Mouse (Mus musculus): ENCODE data around the gene Fhit. TPM values are rescaled to one million over a fixed set of nuclear protein-coding genes. Genes with fewer than 3 reads are reported as not detected.

The Fhit gene
- total and polyA plus RNA-seq, 2 experiments from 2014 or later, result 9.9 to 11.8 TPM

DNA sequence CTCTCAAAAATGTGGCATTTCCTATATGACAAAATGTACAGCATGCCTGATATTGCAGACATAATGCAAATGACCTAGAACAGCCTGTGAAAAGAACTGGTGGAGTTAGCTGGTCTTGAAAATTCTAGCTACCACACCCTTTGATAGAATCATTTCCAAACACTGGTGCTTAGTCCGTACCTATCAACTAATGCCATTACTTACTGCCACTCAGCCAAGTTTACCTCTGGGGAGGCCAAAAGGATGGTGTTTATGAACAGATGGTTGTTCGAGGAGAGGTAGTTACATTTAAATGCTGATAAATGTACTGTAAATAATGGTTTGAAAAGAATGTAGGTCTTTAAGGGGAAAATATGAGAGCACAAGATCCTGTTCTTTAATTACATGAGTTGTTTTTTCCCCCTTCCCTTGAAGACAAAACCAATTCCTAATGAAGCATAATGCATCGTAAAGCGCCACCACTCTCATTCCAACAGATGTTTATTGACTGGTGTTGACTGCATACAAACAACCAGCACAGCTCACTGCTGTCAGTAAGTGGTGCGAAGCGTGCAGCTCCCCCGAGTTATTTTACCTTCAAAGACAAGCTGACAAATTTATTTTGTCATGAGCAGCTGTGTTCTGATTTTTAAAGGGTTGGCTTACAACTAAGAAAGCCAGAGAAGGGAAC, 1350.5 kb downstream of the Fhit start:
- H3K4me3 ChIP-seq (ENCODE audit: low read depth, low read length), result no peak overlapping the region
- WGBS, result 64% methylated on average over 7 of the region's 7 CpGs
- no peak for DNase-seq (ENCODE audit: low spot score)
- no peaks in the 10 kb centered on the region for H3K36me3 ChIP-seq (ENCODE audit: insufficient read depth, low read length)
- no peak overlapping the region for H3K9ac ChIP-seq (replicated peaks; ENCODE audit: low read length, poor library complexity, severe bottlenecking)
- H3K9me3 ChIP-seq (ENCODE audit: low read length), result no peaks in the 10 kb centered on the region
- no peak for TF ChIP-seq CTCF (IDR thresholded peaks at IDR 0.05)
- no peaks in the 10 kb centered on the region for H3K27me3 ChIP-seq (ENCODE audit: insufficient read depth, low read length)
- no peaks in the 10 kb centered on the region for H3K4me1 ChIP-seq (ENCODE audit: insufficient read depth, low read length)
- H3K4me2 ChIP-seq (ENCODE audit: low read depth, low read length, poor library complexity, severe bottlenecking), result no peak overlapping the region
- H3K27ac ChIP-seq (ENCODE audit: low read depth, low read length), result no peak overlapping the region
- ATAC-seq (ENCODE audit: low FRiP score), result no peak

GRCm38 (mm10) chr14:9793403-9793802, 1368.4 kb downstream of the Fhit start:
- H3K4me1 ChIP-seq (ENCODE audit: insufficient read depth, low read length), result no peaks in the 10 kb centered on the region
- H3K9me3 ChIP-seq (ENCODE audit: low read length), result no peaks in the 10 kb centered on the region
- ATAC-seq (ENCODE audit: low FRiP score), result no peak
- no peak for TF ChIP-seq CTCF (IDR thresholded peaks at IDR 0.05)
- H3K36me3 ChIP-seq (ENCODE audit: insufficient read depth, low read length), result no peaks in the 10 kb centered on the region
- no peaks in the 10 kb centered on the region for H3K27me3 ChIP-seq (ENCODE audit: insufficient read depth, low read length)
- DNase-seq (ENCODE audit: low spot score), result no peak
- H3K4me3 ChIP-seq (ENCODE audit: low read depth, low read length), result no peak overlapping the region
- no peak overlapping the region for H3K9ac ChIP-seq (replicated peaks; ENCODE audit: low read length, poor library complexity, severe bottlenecking)
- H3K27ac ChIP-seq (ENCODE audit: low read depth, low read length), result no peak overlapping the region
- no peak overlapping the region for H3K4me2 ChIP-seq (ENCODE audit: low read depth, low read length, poor library complexity, severe bottlenecking)

DNA sequence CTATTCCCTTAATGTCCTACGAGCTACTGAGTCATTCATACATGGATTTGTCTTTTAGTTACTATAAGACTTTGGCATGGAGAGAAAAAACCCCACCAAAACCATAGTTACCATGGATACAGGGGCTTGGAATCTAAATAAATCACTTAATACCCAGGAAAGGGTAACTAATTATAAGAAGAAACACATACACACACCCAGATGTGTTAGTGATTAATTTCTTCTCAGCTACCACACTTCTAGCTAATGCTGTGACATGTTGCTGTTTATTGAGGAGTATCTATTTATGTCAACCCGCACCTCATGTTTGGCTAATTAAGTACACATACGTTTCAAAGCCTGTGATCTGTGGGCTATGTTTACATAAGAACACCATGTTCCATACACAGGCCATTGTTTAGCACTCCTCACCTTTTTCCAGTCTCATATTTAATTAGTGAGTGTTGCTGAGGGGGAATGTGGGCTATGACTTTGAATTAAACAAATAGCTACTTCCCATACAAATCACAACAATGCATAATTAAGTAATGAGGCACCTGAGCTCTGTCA, 1373.4 kb downstream of the Fhit start:
- no peaks in the 10 kb centered on the region for H3K9me3 ChIP-seq (ENCODE audit: low read length)
- WGBS, result 44% methylated on average over 3 of the region's 3 CpGs
- H3K9ac ChIP-seq (replicated peaks; ENCODE audit: low read length, poor library complexity, severe bottlenecking), result no peak overlapping the region
- no peak overlapping the region for H3K27ac ChIP-seq (ENCODE audit: low read depth, low read length)
- no peaks in the 10 kb centered on the region for H3K4me1 ChIP-seq (ENCODE audit: insufficient read depth, low read length)
- H3K4me2 ChIP-seq (ENCODE audit: low read depth, low read length, poor library complexity, severe bottlenecking), result no peak overlapping the region
- no peak for ATAC-seq (ENCODE audit: low FRiP score)
- DNase-seq (ENCODE audit: low spot score), result no peak
- no peaks in the 10 kb centered on the region for H3K27me3 ChIP-seq (ENCODE audit: insufficient read depth, low read length)
- H3K36me3 ChIP-seq (ENCODE audit: insufficient read depth, low read length), result no peaks in the 10 kb centered on the region
- no peak overlapping the region for H3K4me3 ChIP-seq (ENCODE audit: low read depth, low read length)
- TF ChIP-seq CTCF (IDR thresholded peaks at IDR 0.05), result no peak

DNA sequence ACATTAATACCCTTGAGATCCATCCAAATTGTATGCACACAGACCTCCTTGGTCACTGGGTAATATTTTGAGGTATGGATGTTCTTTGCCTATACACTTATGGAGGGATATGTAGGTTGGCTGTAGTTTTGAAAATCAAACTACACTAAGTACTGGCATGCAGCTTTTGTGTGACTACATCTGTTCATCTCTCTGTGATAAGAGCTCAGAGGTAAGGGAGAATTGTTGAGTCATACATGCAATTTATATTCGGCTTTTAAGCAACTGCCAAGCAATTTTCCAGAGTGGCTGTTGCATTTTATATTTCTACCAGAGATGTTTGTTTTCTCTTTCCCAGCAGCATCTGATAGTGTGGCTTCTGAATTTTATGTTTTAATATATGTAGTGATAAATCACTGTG, 1374.4 kb downstream of the Fhit start:
- H3K4me2 ChIP-seq (ENCODE audit: low read depth, low read length, poor library complexity, severe bottlenecking), result no peak overlapping the region
- no peak overlapping the region for H3K9ac ChIP-seq (replicated peaks; ENCODE audit: low read length, poor library complexity, severe bottlenecking)
- no peak for TF ChIP-seq CTCF (IDR thresholded peaks at IDR 0.05)
- no peaks in the 10 kb centered on the region for H3K4me1 ChIP-seq (ENCODE audit: insufficient read depth, low read length)
- no peaks in the 10 kb centered on the region for H3K27me3 ChIP-seq (ENCODE audit: insufficient read depth, low read length)
- no peak for ATAC-seq (ENCODE audit: low FRiP score)
- H3K36me3 ChIP-seq (ENCODE audit: insufficient read depth, low read length), result no peaks in the 10 kb centered on the region
- no peak for DNase-seq (ENCODE audit: low spot score)
- no peak overlapping the region for H3K27ac ChIP-seq (ENCODE audit: low read depth, low read length)
- H3K4me3 ChIP-seq (ENCODE audit: low read depth, low read length), result no peak overlapping the region
- no peaks in the 10 kb centered on the region for H3K9me3 ChIP-seq (ENCODE audit: low read length)
- 81% methylated on average over 1 of the region's 1 CpGs for WGBS

DNA sequence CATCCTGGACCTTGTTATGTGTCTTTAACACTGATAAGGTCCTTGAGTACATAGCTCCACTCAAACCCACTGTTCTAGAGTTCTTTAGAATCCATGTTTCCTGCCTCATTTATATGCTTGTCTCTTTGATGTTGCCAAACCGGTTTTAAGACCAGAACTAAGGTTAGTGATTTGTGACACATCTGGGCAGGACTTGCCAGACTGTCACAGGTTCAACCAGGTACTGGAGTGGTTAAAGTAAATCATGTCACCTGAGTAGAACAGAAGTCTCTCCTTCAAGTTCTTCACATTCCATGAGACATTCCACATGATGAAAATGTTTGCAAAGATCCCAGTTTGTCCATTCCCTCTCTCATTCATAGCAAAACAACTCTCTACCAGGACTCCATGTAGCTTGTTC, 1376.0 kb downstream of the Fhit start:
- ATAC-seq (ENCODE audit: low FRiP score), result no peak

GRCm38 (mm10) chr14:9751341-9751740, 1410.5 kb downstream of the Fhit start:
- no peaks in the 10 kb centered on the region for H3K4me1 ChIP-seq (ENCODE audit: insufficient read depth, low read length)
- H3K4me2 ChIP-seq (ENCODE audit: low read depth, low read length, poor library complexity, severe bottlenecking), result no peak overlapping the region
- 85% methylated on average over 4 of the region's 4 CpGs for WGBS
- no peak overlapping the region for H3K27ac ChIP-seq (ENCODE audit: low read depth, low read length)
- no peaks in the 10 kb centered on the region for H3K36me3 ChIP-seq (ENCODE audit: insufficient read depth, low read length)
- TF ChIP-seq CTCF (IDR thresholded peaks at IDR 0.05), result no peak
- ATAC-seq (ENCODE audit: low FRiP score) (no peak), DNase-seq (ENCODE audit: low spot score) (no peak)
- no peak overlapping the region for H3K4me3 ChIP-seq (ENCODE audit: low read depth, low read length)
- H3K27me3 ChIP-seq (ENCODE audit: insufficient read depth, low read length), result no peaks in the 10 kb centered on the region
- H3K9ac ChIP-seq (replicated peaks; ENCODE audit: low read length, poor library complexity, severe bottlenecking), result no peak overlapping the region
- no peaks in the 10 kb centered on the region for H3K9me3 ChIP-seq (ENCODE audit: low read length)

More for the DNA sequence above, 1376.0 kb downstream of the Fhit start:
- Histone ChIP-seq H3K9ac (replicated peaks; ENCODE audit: low read length, poor library complexity, severe bottlenecking) (no peak overlapping the region), H3K4me3 (ENCODE audit: low read depth, low read length) (no peak overlapping the region), H3K4me1 (ENCODE audit: insufficient read depth, low read length) (no peaks in the 10 kb centered on the region), H3K9me3 (ENCODE audit: low read length) (no peaks in the 10 kb centered on the region), H3K27me3 (ENCODE audit: insufficient read depth, low read length) (no peaks in the 10 kb centered on the region), H3K27ac (ENCODE audit: low read depth, low read length) (no peak overlapping the region), H3K4me2 (ENCODE audit: low read depth, low read length, poor library complexity, severe bottlenecking) (no peak overlapping the region), H3K36me3 (ENCODE audit: insufficient read depth, low read length) (no peaks in the 10 kb centered on the region)
- WGBS, result 60% methylated on average over 1 of the region's 1 CpGs
- no peak for TF ChIP-seq CTCF (IDR thresholded peaks at IDR 0.05)
- no peak for DNase-seq (ENCODE audit: low spot score)

Measured in midbrain, postnatal 0 days (tissue).